Comparison of ENCODE assay signal across 15 mouse cellular contexts in the genomic region with DNA sequence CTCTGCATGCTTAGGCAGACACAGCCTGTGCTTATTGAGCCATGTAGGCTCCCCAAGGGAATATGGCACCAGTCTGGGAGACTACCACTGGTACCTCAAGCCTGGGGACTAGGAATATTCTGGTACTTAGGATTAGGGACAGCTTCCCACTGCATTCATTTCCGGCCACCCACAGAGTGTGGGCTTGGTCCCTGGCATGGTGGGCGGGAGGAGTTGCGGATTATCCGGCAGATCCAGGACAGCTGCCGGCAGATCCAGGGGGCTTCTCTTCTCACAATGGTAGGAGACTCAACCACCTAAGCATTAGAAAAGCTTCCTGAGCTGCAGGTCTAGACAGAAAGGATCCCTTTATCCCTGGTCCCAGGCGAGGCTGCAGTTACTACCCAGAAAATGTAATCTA. TPM values are rescaled to one million over a fixed set of nuclear protein-coding genes. Genes with fewer than 3 reads are reported as not detected.
DNase-seq lines count a peak whose midpoint lies in the region; ATAC-seq and TF ChIP-seq lines count a peak whose summit lies in the region.
"Had no signal": no experiment of that assay in that cellular context is flagged by ENCODE, and none has a peak within 500 bp of the region (broad histone marks: within the 10 kb centered on the region; RNA-seq: fewer than 3 reads in every experiment).

No protein-coding gene starts in this region.

- peaks cover 86% of the 10 kb centered on the region for H3K27me3 ChIP-seq in forebrain, embryonic 10.5 days (ENCODE audit: poor library complexity, severe bottlenecking)
- H3K27me3 ChIP-seq in forebrain, postnatal 0 days (ENCODE audit: insufficient read depth, low read length) = peaks cover 29% of the 10 kb centered on the region
- peaks cover 56% of the 10 kb centered on the region for H3K27me3 ChIP-seq in forebrain, embryonic 13.5 days
- peaks cover 13% of the 10 kb centered on the region for H3K27me3 ChIP-seq in hindbrain, embryonic 16.5 days (replicated peaks; ENCODE audit: control insufficient read depth, insufficient read depth, low read length)
- H3K27me3 ChIP-seq in neural tube, embryonic 14.5 days (ENCODE audit: control insufficient read depth, insufficient read depth, low read length) = peaks cover 6% of the 10 kb centered on the region; the same call in 1 of the 2 replicates
- peaks cover 71% of the 10 kb centered on the region for H3K27me3 ChIP-seq in heart, embryonic 10.5 days (ENCODE audit: insufficient read depth, poor library complexity, severe bottlenecking)

- peaks cover 28% of the 10 kb centered on the region for H3K36me3 ChIP-seq in forebrain, embryonic 10.5 days (replicated peaks)
- no peaks in the 10 kb centered on the region for H3K36me3 ChIP-seq in forebrain, postnatal 0 days (ENCODE audit: insufficient read depth)
- H3K36me3 ChIP-seq in forebrain, embryonic 13.5 days (ENCODE audit: poor library complexity, severe bottlenecking) = no peaks in the 10 kb centered on the region
- H3K36me3 ChIP-seq in hindbrain, embryonic 16.5 days (ENCODE audit: control insufficient read depth, insufficient read depth, low read length) = no peaks in the 10 kb centered on the region
- H3K36me3 ChIP-seq in neural tube, embryonic 14.5 days (ENCODE audit: control insufficient read depth, insufficient read depth, low read length) = no peaks in the 10 kb centered on the region
- no peaks in the 10 kb centered on the region for H3K36me3 ChIP-seq in heart, embryonic 10.5 days
- H3K36me3 ChIP-seq: limb, embryonic 12.5 days; liver, embryonic 15.5 days had no signal

- 11% methylated on average over 6 of the region's 6 CpGs for WGBS in forebrain, embryonic 10.5 days
- 45% methylated on average over 6 of the region's 6 CpGs for WGBS in forebrain, postnatal 0 days
- 22% methylated on average over 6 of the region's 6 CpGs for WGBS in forebrain, embryonic 13.5 days
- 29% methylated on average over 6 of the region's 6 CpGs for WGBS in hindbrain, embryonic 16.5 days
- 39% methylated on average over 6 of the region's 6 CpGs for WGBS in neural tube, embryonic 14.5 days
- 36% methylated on average over 6 of the region's 6 CpGs for WGBS in heart, embryonic 10.5 days

- H3K27ac ChIP-seq in forebrain, embryonic 10.5 days = peak overlapping the region; percentile 89; the same call in 1 of the 2 replicates
- no peak overlapping the region for H3K27ac ChIP-seq in forebrain, postnatal 0 days (ENCODE audit: low read depth, low read length)
- H3K27ac ChIP-seq in forebrain, embryonic 13.5 days = no peak overlapping the region
- H3K27ac ChIP-seq in hindbrain, embryonic 16.5 days (ENCODE audit: low read depth, low read length) = no peak overlapping the region
- H3K27ac ChIP-seq in neural tube, embryonic 14.5 days (ENCODE audit: low read depth, low read length) = no peak overlapping the region
- H3K27ac ChIP-seq in heart, embryonic 10.5 days = no peak overlapping the region
- H3K27ac ChIP-seq: limb, embryonic 12.5 days; liver, embryonic 15.5 days had no signal

- ATAC-seq in forebrain, postnatal 0 days = no peak
- ATAC-seq in forebrain, embryonic 13.5 days = no peak
- ATAC-seq in hindbrain, embryonic 16.5 days = no peak
- no peak for ATAC-seq in neural tube, embryonic 14.5 days (ENCODE audit: low read depth)

- intact Hi-C loops in gastrocnemius, postnatal 36 days (cut with DNase I) = loop anchor here (5.0 kb wide), 1 partner anchor 311 kb away; no protein-coding TSS in a partner anchor

- H3K9ac ChIP-seq in forebrain, postnatal 0 days = no peak overlapping the region
- no peak overlapping the region; the same call in 1 of the 2 replicates for H3K9ac ChIP-seq in forebrain, embryonic 13.5 days
- H3K9ac ChIP-seq in hindbrain, embryonic 16.5 days (ENCODE audit: low read depth, low read length) = no peak overlapping the region
- H3K9ac ChIP-seq in neural tube, embryonic 14.5 days (replicated peaks; ENCODE audit: low read depth, low read length) = no peak overlapping the region; the same call in 1 of the 2 replicates
- H3K9ac ChIP-seq: limb, embryonic 12.5 days; liver, embryonic 15.5 days had no signal

- no peak for TF ChIP-seq CTCF in forebrain, postnatal 0 days (IDR thresholded peaks at IDR 0.05; ENCODE audit: low read depth)

- peak overlapping the region; percentile 64 for H3K4me3 ChIP-seq in forebrain, embryonic 10.5 days
- no peak overlapping the region for H3K4me3 ChIP-seq in forebrain, postnatal 0 days (ENCODE audit: low read depth, low read length)
- H3K4me3 ChIP-seq in forebrain, embryonic 13.5 days = peak overlapping the region; percentile 47
- H3K4me3 ChIP-seq in hindbrain, embryonic 16.5 days (ENCODE audit: low read length) = peak overlapping the region; percentile 6
- H3K4me3 ChIP-seq in neural tube, embryonic 14.5 days (ENCODE audit: low read depth, low read length) = 0 out of 2 replicates have a peak overlapping the region, but pooled peaks have one; percentile 4
- no peak overlapping the region for H3K4me3 ChIP-seq in heart, embryonic 10.5 days
- H3K4me3 ChIP-seq: limb, embryonic 12.5 days; liver, embryonic 15.5 days had no signal

- no peak for DNase-seq in forebrain, embryonic 10.5 days (ENCODE audit: extremely low spot score, low spot score)
- DNase-seq in forebrain, postnatal 0 days = no peak
- DNase-seq in heart, embryonic 10.5 days (ENCODE audit: low spot score) = no peak
- no peak for DNase-seq in gastrocnemius, postnatal 36 days
- no peak for DNase-seq in ovary, postnatal 14 days (ENCODE audit: low spot score)
- DNase-seq: heart, adult 18-20 months; heart, postnatal 14 days; kidney, adult 2 months had no signal

- H3K4me2 ChIP-seq in forebrain, postnatal 0 days (ENCODE audit: low read depth) = no peak overlapping the region
- peak overlapping the region; percentile 94 for H3K4me2 ChIP-seq in forebrain, embryonic 13.5 days
- H3K4me2 ChIP-seq in hindbrain, embryonic 16.5 days (ENCODE audit: low read length) = peak overlapping the region; percentile 16
- H3K4me2 ChIP-seq in neural tube, embryonic 14.5 days (ENCODE audit: low read depth, low read length) = peak overlapping the region; percentile 93; the same call in 1 of the 2 replicates
- H3K4me2 ChIP-seq: limb, embryonic 12.5 days; liver, embryonic 15.5 days had no signal

- peaks cover 65% of the 10 kb centered on the region for H3K4me1 ChIP-seq in forebrain, embryonic 10.5 days
- H3K4me1 ChIP-seq in forebrain, postnatal 0 days (ENCODE audit: insufficient read depth) = peaks cover 10% of the 10 kb centered on the region; the same call in 1 of the 2 replicates
- H3K4me1 ChIP-seq in forebrain, embryonic 13.5 days = peaks cover 36% of the 10 kb centered on the region
- peaks cover 19% of the 10 kb centered on the region for H3K4me1 ChIP-seq in hindbrain, embryonic 16.5 days (ENCODE audit: control insufficient read depth, insufficient read depth, low read depth, low read length)
- peaks cover 14% of the 10 kb centered on the region for H3K4me1 ChIP-seq in neural tube, embryonic 14.5 days (ENCODE audit: control insufficient read depth, insufficient read depth, low read length)
- peaks cover 24% of the 10 kb centered on the region for H3K4me1 ChIP-seq in heart, embryonic 10.5 days

- no peaks in the 10 kb centered on the region for H3K9me3 ChIP-seq in forebrain, embryonic 10.5 days
- H3K9me3 ChIP-seq in forebrain, postnatal 0 days (ENCODE audit: low read length) = no peaks in the 10 kb centered on the region
- no peaks in the 10 kb centered on the region for H3K9me3 ChIP-seq in forebrain, embryonic 13.5 days (replicated peaks)
- H3K9me3 ChIP-seq in hindbrain, embryonic 16.5 days (ENCODE audit: control insufficient read depth, low read length) = no peaks in the 10 kb centered on the region
- H3K9me3 ChIP-seq in neural tube, embryonic 14.5 days (ENCODE audit: control insufficient read depth, low read length) = no peaks in the 10 kb centered on the region
- H3K9me3 ChIP-seq in heart, embryonic 10.5 days = no peaks in the 10 kb centered on the region
- H3K9me3 ChIP-seq: limb, embryonic 12.5 days; liver, embryonic 15.5 days had no signal

RNA-seq across cellular contexts. Expression of gene Fgf15, which starts 2.2 kb away (rescaled TPM):
- 60.7 and 78.7 TPM in 2 replicates for polyA plus RNA-seq in forebrain, embryonic 10.5 days (2016; fragmentation: Nextera tagmentation; extraction: Ambion mirVana)
- total RNA-seq in forebrain, postnatal 0 days (2014; rRNA removed) = 2.5 and 4.0 TPM in 2 replicates
- polyA plus RNA-seq in forebrain, postnatal 0 days (2015; fragmentation: Nextera tagmentation; extraction: Ambion mirVana) = 5.0 and 6.1 TPM in 2 replicates
- polyA plus RNA-seq in forebrain, embryonic 13.5 days (2015; fragmentation: Nextera tagmentation; extraction: Ambion mirVana) = 48.2 and 63.2 TPM in 2 replicates
- polyA plus RNA-seq in hindbrain, embryonic 16.5 days (2015; fragmentation: Nextera tagmentation; extraction: Ambion mirVana) = 22.7 and 23.6 TPM in 2 replicates
- polyA plus RNA-seq in neural tube, embryonic 14.5 days (2014; fragmentation: Nextera tagmentation; extraction: Ambion mirVana) = 11.9 and 13.3 TPM in 2 replicates
- polyA plus RNA-seq in heart, embryonic 10.5 days (2016; fragmentation: Nextera tagmentation; extraction: Ambion mirVana) = 0.41 and 1.5 TPM in 2 replicates
- total RNA-seq in gastrocnemius, postnatal 36 days (2021) = not detected
- total RNA-seq: CH12.LX; common myeloid progenitor, adult 5-6 weeks; heart, adult 18-20 months; heart, postnatal 14 days had no signal
- polyA plus RNA-seq: kidney, adult 2 months; liver, embryonic 15.5 days had no signal

RNA-seq across cellular contexts. Expression of gene LTO1, which starts 16.4 kb away (rescaled TPM):
- 24.6 and 26.7 TPM in 2 replicates for polyA plus RNA-seq in forebrain, embryonic 10.5 days (2016; fragmentation: Nextera tagmentation; extraction: Ambion mirVana)
- 21.7 and 22.4 TPM in 2 replicates for total RNA-seq in forebrain, postnatal 0 days (2014; rRNA removed)
- polyA plus RNA-seq in forebrain, postnatal 0 days (2015; fragmentation: Nextera tagmentation; extraction: Ambion mirVana) = 16.4 and 17.6 TPM in 2 replicates
- polyA plus RNA-seq in forebrain, embryonic 13.5 days (2015; fragmentation: Nextera tagmentation; extraction: Ambion mirVana) = 36.1 and 45.6 TPM in 2 replicates
- 29.7 and 32.5 TPM in 2 replicates for polyA plus RNA-seq in hindbrain, embryonic 16.5 days (2015; fragmentation: Nextera tagmentation; extraction: Ambion mirVana)
- 22.4 and 25.8 TPM in 2 replicates for polyA plus RNA-seq in neural tube, embryonic 14.5 days (2014; fragmentation: Nextera tagmentation; extraction: Ambion mirVana)
- polyA plus RNA-seq in heart, embryonic 10.5 days (2016; fragmentation: Nextera tagmentation; extraction: Ambion mirVana) = 23.3 and 26.0 TPM in 2 replicates
- 1 to 10 TPM; 6.8 to 7.2 TPM for total RNA-seq in gastrocnemius, postnatal 36 days (2021)

RNA-seq across cellular contexts. Expression of gene Ccnd1, which starts 41.2 kb away (rescaled TPM):
- polyA plus RNA-seq in forebrain, embryonic 10.5 days (2016; fragmentation: Nextera tagmentation; extraction: Ambion mirVana) = 233 and 246 TPM in 2 replicates
- total RNA-seq in forebrain, postnatal 0 days (2014; rRNA removed) = 21.6 and 33.5 TPM in 2 replicates
- polyA plus RNA-seq in forebrain, postnatal 0 days (2015; fragmentation: Nextera tagmentation; extraction: Ambion mirVana) = 23.9 and 29.0 TPM in 2 replicates
- 111 and 131 TPM in 2 replicates for polyA plus RNA-seq in forebrain, embryonic 13.5 days (2015; fragmentation: Nextera tagmentation; extraction: Ambion mirVana)
- 31.0 and 33.5 TPM in 2 replicates for polyA plus RNA-seq in hindbrain, embryonic 16.5 days (2015; fragmentation: Nextera tagmentation; extraction: Ambion mirVana)
- 12.1 and 17.9 TPM in 2 replicates for polyA plus RNA-seq in neural tube, embryonic 14.5 days (2014; fragmentation: Nextera tagmentation; extraction: Ambion mirVana)
- 92.1 and 96.5 TPM in 2 replicates for polyA plus RNA-seq in heart, embryonic 10.5 days (2016; fragmentation: Nextera tagmentation; extraction: Ambion mirVana)
- total RNA-seq in gastrocnemius, postnatal 36 days (2021) = 1 to 10 TPM; 5.2 to 7.4 TPM

RNA-seq across cellular contexts. Expression of gene Fgf4, which starts 51.3 kb away (rescaled TPM):
- polyA plus RNA-seq in forebrain, embryonic 10.5 days (2016; fragmentation: Nextera tagmentation; extraction: Ambion mirVana) = not detected in 2 replicates
- total RNA-seq in forebrain, postnatal 0 days (2014; rRNA removed) = not detected in 2 replicates
- not detected in 2 replicates for polyA plus RNA-seq in forebrain, postnatal 0 days (2015; fragmentation: Nextera tagmentation; extraction: Ambion mirVana)
- not detected in 2 replicates for polyA plus RNA-seq in forebrain, embryonic 13.5 days (2015; fragmentation: Nextera tagmentation; extraction: Ambion mirVana)
- not detected in 2 replicates for polyA plus RNA-seq in hindbrain, embryonic 16.5 days (2015; fragmentation: Nextera tagmentation; extraction: Ambion mirVana)
- polyA plus RNA-seq in neural tube, embryonic 14.5 days (2014; fragmentation: Nextera tagmentation; extraction: Ambion mirVana) = not detected in 2 replicates
- 0.34 TPM in 1 of 2 replicates, not detected in the other for polyA plus RNA-seq in heart, embryonic 10.5 days (2016; fragmentation: Nextera tagmentation; extraction: Ambion mirVana)
- total RNA-seq in gastrocnemius, postnatal 36 days (2021) = under 1 TPM in 1 of 2 experiments, not detected in 1; 0.25 TPM
- total RNA-seq: CH12.LX; common myeloid progenitor, adult 5-6 weeks; heart, adult 18-20 months; heart, postnatal 14 days had no signal
- polyA plus RNA-seq: kidney, adult 2 months; liver, embryonic 15.5 days had no signal

Comparison
In these comparisons a context has a peak if more than half of its experiments do, and no peak if none do; other contexts are left out.
1. H3K4me3 ChIP-seq: peak in forebrain, embryonic 10.5 days (single experiment), forebrain, embryonic 13.5 days (single experiment), hindbrain, embryonic 16.5 days (single experiment) and neural tube, embryonic 14.5 days (single experiment); none in forebrain, postnatal 0 days (single experiment) and heart, embryonic 10.5 days (single experiment).